Mouse (Mus musculus): ENCODE data around the gene Fbln5.

- TF ChIP-seq CTCF (IDR thresholded peaks at IDR 0.05; ENCODE audit: extremely low read depth, insufficient read depth, low read length) (no peak), POLR2A (IDR thresholded peaks at IDR 0.05; ENCODE audit: extremely low read depth, insufficient read depth, low read length) (no peak)
Observed at GRCm38 (mm10) chr12:101763065-101763464, 55.8 kb downstream of the Fbln5 start.

All from cortical plate, adult 2 months (tissue).